Mouse (Mus musculus): ENCODE measurements around the gene Adam23.

Gene Adam23

DNA sequence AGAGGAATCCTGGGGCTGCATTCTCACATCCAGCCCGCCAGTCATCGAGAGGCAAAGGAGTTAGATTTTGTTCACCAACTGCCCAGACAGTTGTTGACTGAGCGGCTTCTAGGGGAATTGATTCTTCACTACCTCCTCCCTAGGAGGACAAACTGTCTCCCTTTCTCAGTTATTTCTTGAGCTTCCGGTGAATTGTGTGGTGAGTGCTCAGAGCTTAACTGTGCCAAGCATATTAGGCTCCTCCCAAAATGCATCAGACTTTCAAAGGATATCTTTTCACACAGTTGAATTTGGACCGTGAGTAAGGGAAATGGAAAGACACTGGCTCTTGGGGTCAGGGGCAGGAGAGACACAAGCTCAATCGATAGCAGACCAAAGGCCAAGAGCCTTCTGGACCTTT lies 39.0 kb downstream of the Adam23 start:
- DNase-seq (ENCODE audit: low read depth), result no peak

DNA sequence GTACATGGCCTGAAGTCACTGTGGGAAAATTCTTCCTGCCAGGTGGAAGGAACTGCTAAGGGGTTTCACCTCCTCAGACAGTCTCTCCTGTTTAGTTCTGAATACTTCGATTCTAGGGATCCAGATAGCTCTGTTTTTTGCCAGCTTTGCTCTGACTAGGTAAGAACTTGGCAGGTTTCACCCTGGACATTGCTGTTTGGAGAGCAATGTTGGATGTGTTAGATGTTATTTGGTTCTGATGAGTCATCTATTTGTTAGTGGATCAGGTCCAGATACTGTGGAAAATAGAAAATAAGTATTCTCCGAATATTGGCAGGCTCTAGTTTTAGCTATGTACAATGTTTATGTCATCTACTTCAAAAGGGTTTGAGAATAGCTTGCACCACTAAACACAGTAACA lies 41.0 kb downstream of the Adam23 start:
- no peak for DNase-seq (ENCODE audit: low read depth)

DNA sequence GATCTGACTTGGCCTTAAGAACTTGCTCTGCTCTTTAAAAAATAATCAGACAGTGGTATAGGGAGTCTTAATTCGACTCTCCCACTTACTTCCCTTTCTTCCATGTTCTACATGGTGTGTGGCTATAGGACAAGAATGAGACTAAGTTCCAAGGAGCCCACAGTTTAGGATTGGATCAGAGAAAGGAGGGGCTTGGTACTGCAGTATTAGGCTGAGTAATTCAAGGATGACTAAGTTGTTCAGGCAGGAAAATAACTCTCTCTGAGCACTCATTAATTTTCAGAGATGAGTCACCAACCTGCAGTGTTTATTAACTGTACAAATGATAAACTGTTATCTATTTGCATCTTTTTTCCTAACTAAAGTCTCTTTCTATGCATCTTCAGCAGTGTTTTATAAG lies 45.3 kb downstream of the Adam23 start:
- DNase-seq (ENCODE audit: low read depth), result no peak

DNA sequence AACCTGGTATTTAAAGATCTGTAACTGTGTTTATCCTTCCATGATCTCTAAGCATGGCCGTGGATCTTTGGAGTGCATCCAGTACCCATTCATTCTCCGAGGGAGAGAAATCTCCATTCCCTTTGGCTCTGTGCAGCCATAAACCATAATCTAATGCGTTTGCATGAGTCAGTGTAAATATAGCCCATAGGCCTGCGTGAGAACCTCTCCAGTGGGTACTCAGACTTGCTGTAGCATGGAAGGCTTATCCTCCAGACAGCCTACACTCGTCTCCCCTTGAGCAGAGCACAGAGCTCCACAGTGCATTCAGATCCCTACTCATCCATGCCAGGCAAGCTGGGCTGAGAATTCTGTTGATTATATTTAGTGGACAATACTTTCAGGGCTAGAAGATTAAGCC lies 47.6 kb downstream of the Adam23 start:
- no peak for DNase-seq (ENCODE audit: low read depth)

DNA sequence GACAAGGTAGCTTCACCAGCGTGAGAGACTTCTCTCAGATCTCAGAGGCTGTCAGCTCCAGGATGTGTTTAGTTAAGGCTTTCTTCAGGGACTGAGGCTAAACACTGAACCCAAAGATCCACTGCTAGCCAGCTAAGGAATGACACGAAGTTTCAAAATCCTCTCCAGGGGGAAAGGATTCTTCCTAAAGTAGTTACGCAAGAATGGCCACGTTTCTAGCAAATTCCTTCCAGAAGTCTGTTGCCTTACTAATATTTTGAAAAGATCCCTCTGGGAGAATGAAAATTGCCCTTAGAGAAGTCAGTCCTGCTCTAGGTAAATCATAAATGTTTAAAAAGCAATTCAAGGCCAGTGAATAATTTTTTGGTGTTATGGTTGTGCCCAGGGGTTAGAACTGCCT lies 61.7 kb downstream of the Adam23 start:
- no peak for DNase-seq (ENCODE audit: low read depth)

DNA sequence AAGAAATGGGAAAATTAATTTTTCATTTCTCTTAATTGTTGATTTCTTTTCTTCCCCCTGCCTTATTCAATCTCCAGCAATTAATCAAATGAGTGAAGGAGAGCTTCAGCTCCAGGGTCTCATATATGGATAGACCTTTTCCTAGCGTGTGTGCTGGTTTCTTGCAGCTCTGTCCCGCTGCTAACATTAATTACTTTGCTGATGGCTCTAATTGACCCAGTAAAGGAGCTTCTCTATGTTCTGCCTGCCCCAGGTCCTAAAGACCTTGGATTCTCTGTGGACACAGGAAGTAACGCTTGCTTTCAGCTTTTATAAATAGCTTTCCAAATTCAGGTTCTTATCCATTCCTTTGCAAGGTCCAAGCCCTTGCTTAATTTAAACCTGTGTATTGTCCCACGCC lies 63.1 kb downstream of the Adam23 start:
- no peak for DNase-seq (ENCODE audit: low read depth)

DNA sequence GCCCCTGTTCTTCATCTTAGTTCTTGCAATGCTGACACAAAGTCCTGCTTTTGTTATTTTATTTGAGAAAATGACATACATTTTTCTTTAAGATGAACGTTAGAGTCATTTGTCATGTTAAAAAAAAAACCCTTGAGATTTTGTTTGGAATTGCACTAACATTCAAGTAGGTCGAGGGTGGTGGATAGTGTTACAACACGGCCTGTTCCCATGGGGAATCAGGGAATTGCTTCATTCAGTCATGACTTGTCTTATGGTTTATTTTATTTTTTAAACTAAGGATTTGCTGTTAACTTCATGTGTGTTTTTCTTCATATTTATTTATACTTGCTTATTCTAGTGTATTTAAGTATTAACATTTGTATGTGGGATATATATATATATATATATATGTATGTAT lies 65.7 kb downstream of the Adam23 start:
- DNase-seq (ENCODE audit: low read depth), result no peak

DNA sequence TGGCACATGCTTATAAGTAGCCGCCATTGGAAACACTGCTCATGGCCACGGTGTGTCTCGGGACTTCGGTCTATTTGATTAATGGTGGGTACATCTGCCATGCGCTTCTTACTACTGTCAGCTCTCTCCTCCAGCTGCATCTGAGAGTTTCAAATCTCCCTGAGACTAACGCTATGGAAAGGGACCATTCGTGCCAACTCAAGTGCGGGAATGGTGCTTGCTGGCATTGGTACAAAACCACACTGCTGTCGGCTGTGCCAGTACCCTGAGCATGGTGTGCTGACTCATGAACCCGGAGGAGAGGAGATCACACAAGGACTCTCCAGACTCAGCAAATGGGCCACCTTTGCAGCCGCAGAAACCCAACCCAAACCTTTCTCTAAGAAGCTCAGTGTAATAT lies 72.1 kb downstream of the Adam23 start:
- no peak for DNase-seq (ENCODE audit: low read depth)

DNA sequence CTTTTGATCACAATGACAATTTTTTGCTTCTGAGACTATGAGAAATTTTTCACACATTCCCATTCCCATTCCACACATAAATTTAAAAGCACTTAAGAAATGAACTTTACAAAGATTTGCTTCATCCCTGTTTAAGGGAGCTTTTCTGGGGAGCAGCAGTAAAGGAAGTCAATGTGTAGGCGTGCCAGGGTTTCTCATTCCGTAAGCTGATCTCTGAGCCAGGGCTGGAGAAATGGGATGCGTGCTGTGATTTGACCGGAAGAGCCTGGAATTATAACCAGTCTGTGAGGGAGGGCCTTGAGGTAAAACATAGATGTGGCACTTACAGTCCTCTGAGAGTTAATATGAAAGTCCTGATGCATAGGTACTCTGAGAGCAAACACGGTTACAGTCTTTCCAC lies 73.1 kb downstream of the Adam23 start:
- DNase-seq (ENCODE audit: low read depth), result no peak

DNA sequence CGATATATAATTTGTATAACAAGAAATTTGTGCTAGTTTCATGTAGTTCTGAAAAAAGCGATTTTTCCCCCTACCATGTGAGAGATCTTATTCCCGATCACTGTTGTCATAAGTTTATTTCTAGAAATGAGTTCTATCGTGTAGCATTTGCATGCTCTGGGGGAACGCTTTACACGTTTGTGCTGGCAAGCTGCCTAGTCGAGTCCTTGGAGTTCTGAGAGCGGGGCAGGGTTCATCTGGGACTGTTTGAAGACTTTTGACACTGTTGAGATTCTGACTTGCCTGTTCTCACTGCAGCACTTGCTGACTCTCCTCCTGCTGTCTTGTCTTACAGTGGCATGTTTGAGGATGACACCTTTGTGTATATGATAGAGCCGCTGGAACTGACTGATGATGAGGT lies 84.2 kb downstream of the Adam23 start:
- no peak for DNase-seq (ENCODE audit: low read depth)

DNA sequence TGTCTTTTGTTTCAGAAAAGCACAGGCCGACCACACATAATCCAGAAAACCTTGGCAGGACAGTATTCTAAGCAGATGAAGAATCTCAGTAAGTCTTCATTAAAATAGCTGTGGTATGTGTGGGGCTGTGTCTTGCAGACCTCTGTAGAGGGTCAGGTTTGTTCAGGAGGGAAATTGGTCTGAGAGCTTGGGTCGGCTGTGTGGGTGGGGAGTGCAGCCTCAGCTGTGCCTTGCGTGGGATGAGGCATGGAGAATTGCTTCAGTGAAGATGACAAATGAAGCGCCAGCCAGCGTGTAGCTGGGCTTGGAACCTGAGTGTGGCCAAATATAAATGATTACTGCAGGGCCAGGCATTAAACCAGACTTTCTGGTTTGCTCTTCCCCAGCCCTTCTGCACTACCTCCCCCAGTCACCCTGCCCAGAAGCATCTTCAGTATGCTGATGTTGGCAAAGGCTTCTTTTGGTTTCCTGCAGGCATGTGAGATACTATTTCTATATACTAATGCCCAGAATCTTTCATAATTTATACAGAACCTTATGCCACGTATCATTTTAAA lies 88.7 kb downstream of the Adam23 start:
- no peak for DNase-seq (ENCODE audit: low read depth)

DNA sequence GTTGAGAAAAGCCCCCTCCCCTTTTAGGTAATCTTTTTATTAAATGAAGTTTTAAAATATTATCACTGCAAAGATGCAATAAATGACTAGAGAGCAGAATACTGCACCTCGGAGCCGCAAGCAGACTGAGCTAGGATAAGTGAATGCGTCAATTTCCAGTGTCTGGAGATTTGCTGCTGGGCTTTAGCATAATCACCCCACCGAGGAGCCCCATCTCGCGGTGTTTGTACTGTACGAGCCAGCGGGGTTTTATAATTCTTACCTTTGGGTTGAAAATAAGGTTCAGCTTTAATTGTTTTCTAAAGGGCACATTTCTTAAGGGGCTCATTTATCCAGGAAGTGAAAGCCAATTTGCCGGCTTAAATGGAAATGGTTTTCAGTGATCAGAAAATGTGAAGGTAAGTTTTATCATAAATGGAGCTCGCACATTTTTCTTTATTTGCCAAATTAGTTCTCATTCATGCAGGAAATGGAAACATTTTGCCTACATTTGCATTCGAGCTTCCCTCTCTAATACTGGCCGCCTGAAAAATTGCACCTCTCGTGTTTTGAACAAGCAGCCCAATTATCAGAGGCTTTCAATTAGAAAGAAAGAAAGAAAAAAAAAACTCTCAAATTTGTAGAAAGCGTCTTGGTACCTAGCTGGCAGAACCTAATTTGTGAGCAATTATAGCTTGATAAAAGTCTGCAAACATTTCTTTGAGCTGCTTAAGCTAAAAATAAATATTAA lies 94.4 kb downstream of the Adam23 start:
- DNase-seq (ENCODE audit: low read depth), result no peak

DNA sequence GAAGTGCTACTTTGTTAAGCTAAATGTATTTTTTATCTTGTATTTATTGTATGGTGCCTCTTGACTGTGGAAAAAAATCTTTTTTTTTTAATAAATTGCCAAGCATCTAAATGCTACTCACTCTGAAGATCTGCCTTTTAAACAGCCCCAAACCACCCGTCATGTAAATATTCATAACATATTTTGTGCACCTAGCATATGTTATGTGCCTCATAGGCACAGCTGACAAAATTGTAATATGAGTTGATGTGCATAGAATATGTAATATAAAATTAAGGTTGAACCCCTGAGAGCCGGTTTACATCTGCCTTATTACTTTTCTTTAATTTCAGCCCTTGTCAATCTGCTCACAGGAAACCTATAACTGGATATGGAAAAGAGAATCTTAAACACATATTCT lies 98.4 kb downstream of the Adam23 start:
- no peak for DNase-seq (ENCODE audit: low read depth)

DNA sequence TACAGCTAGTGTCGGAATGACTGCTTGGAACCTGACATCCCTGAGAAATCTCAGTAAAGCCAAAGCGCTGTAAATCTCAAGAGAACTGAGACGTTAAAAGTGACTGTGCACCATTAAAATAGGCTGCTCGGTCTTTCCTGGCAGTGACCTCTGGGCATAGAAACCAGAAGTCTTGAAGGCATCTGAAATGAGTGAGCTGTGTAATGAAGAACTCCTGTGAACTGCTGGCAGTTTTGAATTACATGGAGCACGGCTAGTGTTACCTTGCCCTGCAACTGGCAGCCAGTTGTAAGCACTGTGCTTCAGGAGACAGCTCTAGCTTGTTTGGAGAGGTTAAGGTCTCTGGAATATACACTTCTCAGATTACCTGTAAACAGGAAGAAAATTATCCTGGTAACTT lies 107.3 kb downstream of the Adam23 start:
- DNase-seq (ENCODE audit: low read depth), result no peak

DNA sequence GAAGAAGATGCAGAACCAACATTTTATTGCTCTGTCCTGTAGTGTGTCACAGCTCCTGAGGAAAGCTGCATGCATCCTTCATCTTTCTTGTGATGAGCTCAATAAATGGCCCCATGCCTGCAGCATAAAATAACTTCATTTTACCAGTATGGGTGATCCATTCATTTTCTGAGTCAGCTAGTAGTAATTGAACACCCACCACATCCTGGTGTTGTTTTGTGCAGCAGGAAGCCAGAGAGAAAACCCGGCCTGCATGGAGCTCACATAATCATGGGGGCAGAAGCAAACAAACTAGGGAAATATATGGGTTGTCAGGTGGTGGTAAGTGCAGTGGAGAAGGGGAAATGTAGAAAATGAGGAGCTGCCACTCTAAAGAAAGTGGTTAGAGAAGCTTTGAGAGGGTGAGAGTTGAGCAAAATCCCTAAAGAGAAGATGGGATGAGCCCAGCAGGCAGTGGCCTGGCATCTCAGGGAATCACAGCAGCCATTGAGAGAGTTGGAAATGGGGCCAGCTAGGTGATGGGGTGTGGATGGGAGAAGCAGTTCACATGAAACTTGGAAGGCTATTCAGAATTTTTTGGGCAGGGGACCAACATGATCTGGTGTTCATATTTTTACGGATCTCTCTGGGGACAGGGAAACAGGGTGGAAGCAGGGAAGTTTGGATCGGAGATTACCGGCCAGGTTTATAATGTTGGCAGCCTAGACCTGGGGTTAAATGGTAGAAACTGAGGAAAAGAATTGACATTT lies 116.3 kb downstream of the Adam23 start:
- DNase-seq (ENCODE audit: low read depth), result no peak

DNA sequence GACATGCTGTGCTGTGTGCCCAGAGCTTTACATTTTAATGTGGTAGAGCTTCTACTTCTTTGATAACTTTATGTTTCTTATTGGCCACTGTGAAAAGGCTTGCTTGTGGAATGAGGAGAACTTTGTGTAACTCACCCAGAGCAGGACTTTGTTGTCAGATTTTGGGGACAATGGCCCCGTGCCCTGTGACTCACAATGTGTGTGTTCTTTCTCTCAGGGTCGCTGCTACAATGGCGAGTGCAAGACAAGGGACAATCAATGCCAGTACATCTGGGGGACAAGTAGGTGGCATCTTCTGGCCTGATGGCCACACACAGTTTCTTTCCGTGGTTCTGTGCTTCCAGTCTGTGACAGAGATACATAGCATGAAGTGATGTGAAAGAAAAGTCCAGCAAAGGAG lies 118.2 kb downstream of the Adam23 start:
- DNase-seq (ENCODE audit: low read depth), result no peak

DNA sequence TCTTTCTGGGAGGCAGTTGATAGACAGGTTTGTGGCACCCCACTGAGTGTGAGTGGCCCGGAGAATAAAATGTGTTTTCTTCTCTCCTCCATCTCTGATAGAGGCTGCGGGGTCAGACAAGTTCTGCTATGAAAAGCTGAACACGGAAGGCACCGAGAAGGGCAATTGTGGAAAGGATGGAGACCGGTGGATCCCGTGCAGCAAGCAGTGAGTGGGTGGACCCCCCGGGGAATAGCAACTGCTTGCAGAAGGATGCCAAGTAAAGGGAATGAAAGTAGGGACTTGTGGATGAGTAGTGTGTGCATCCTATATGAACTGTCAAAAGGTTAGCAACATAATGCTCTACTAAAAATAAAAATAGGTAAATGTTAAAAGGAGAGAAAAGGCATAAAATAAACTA lies 120.8 kb downstream of the Adam23 start:
- DNase-seq (ENCODE audit: low read depth), result no peak

DNA sequence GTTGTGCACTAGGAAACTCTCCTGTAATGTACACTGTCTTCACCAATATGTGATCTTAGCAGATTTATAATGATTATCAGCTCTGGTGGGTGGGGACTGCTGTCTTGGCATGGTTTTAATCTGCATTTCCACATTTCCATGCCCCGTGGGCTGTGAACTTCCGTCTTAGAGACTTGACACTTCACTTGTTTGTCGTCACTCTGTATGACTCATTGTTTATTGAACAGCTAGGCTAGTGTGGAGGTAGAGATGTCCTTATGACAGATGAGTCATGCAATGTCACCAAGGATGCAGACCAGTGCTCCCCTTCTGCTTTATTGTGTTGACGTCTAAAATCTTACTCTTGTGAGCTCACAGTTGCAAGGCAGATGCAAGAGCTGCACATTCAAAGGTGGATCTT lies 121.3 kb downstream of the Adam23 start:
- peak; percentile 9 for DNase-seq (ENCODE audit: low read depth)

DNA sequence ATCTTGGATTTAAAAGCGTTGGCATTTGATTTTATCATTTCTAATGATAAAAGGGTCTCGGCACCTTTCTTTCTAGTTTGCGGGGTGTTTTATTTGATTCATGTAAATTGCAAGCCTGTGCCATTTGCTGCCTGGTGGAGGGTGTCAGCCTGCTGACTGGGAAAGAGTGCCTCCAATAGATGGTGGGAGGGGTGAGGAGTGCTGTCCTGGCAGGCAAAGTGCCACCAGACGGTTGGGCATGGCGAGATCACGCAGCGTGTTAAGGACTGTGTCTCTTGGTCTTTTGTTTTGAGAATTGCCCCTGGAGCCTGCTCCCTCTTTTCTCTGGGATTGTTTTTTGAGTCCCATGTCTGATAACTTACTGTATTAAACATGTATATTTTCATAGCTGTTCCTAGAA lies 126.5 kb downstream of the Adam23 start:
- no peak for DNase-seq (ENCODE audit: low read depth)

DNA sequence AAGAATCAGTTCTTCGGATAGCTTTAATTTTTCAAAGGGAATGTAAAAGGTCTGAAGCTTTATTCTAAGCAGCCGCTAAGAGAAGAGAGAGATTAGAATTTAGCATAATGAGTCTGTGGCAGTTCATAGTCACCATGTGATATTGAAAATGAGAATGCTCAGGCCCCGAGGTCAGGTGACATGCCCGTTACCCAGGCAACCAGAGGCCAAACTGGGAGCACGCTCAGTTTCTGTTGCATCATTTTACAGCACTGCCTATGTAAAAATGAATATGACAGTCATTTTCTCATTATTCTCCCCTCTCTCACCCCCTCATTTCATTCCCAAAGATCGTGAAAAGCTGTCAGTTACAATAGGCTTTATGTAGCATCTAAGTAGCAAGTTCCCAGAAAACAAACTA lies 127.7 kb downstream of the Adam23 start:
- DNase-seq (ENCODE audit: low read depth), result no peak

DNA sequence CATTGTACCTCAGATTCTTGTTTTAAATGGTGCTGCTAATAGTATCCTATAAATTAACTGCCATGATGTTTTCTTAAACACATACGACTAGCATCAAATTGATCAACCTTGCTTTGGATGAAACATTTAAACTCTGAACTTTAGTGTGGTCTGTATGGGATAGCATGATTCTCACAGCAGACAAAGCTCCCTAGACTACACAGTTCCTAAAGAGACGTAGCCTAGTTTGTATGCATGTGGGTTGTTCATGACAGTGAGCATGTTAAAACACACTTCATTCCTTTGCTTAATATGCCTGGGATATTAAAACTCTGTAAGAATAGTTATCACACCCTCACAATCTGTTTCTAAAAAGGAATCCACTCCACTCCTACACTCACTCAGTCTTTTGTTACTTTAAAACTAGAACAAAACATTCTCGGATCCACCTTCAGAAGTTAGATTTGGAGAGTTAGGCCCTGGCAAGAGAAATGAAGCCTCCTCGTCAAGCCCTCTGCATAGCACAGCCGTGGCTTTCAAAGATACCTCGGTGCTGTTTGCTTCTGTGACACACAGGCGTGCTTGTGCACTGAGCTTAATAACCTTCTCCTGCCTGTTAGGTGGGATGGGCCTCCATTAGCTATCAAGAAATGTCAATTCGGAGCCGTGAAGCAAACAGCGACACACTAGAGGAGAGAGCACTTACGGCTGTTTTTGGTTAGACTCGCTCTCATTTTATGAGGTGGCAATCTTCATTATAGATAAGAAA lies 128.3 kb downstream of the Adam23 start:
- no peak for DNase-seq (ENCODE audit: low read depth)

DNA sequence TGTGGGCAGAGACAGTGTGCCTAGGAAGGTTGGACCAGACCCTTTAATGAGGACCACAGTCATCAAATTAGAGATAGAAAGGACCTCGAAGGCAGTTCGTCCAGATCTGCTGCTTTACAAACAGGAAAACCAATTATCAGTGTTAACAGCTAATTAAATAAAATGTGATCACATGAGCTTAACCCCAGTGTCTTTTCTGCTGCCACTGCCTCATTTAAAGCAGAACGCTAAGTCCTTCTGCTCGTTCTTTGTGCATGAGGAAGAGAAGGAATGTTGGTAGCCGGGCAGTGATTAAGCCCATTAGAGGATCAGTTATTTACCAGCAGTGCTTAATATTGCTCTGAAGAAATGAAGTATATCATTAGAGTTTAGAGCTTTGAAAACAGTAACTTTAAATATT lies 131.1 kb downstream of the Adam23 start:
- no peak for DNase-seq (ENCODE audit: low read depth)

DNA sequence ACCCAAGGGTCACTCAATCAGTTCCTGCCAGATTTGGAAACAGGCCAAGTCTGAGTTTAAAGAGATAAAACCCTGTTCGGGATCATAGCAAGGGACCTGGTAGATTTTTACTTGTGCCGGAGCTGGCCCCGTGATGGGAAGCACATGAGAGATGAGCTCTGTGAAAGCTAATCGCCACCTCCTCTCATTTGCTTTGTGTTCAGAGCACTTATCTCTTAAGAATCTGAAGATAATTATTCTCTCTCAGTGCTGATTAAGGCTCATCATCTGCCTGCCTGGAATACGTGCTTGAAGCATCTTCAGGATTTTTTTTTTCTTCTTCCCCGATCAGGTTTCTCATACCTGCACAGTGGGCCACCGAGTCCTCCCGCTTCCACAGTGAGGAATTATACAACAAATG lies 133.5 kb downstream of the Adam23 start:
- DNase-seq (ENCODE audit: low read depth), result no peak

Measured in c-Kit-positive CD71-negative TER-119-negative erythroid progenitor cells, embryonic 14.5 days (primary cell).